Mouse (Mus musculus): ENCODE data around the gene Ccdc189.

DNA sequence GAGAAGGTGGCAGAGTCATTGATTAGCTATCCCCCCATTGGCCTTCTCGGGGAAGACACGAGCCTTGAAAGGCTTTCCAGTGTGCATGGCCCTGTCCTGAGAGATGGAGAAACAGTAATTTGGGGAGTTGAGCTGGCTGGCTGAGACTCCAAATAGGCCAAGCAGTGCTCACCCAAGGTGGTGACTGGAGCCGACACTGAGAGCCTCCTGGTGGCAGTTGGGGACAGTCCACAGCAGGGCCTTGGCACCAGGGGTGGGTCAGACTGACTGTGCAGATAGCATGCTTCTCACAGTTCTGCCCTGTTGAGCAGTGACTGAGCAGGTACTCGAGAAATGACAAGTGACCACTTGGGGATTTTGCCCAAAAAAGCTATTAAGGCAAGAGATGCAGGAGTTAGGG lies 13.3 kb upstream of the Ccdc189 start:
- TF ChIP-seq CTCF (IDR thresholded peaks at IDR 0.05; ENCODE audit: extremely low read depth, insufficient read length, insufficient replicate concordance, low read depth, low read length) (no peak), POLR2A (IDR thresholded peaks at IDR 0.05; ENCODE audit: low read depth, low read length) (no peak)
